Mouse (Mus musculus): ENCODE results near the gene Nudt7. TPM values are rescaled to one million over a fixed set of nuclear protein-coding genes. Genes with fewer than 3 reads are reported as not detected.
A peak's percentile ranks its signal among the peaks of the same experiment; 100 is the strongest.

Nudt7 gene
- polyA plus RNA-seq (2014; fragmentation: Nextera tagmentation; extraction: Ambion mirVana), result 24.8 and 27.4 TPM in 2 replicates

DNA sequence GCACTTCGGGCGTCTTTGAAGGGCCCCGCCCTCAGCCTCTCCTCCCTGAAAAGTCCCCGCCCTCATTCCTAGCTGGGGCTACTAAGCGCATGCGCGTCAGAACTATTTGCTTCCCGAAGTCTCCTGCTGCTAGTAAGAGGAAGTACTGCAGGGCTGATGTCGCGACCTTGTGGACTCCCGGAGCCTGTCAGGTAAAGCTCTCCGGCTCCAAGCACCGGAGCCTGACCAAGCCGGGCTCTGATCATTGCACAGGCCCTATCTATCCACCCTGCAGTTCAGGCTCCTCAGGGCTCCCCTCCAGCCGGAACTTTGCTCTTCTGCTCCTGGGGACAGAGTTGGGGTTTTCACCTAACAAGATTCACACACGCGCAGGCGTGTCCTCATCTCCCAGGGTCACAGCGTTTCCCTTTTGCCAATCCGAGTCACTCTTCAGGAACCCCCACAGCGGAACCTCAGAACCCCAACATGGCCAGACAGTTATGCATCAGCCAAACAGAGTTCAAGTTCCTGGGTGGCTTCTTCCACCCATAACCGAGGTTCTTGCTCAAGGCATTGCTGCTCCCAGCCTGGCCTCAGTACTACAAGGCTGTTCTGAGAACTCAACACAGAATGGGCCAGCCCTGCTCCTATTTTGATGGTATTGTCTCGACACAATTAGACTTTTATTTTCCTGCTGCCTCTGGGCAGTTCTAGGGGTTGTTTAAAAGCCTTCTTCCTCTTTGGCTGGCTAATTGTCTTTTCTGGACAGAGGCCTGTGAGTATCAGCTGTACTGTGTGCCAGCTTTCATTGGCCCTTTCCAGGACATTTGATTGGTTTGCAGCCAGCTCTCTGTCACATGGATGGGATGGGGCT is at the start of gene Nudt7:
TSS of gene Nudt7 (plus strand) at position 48 of the 853 bp plus-strand sequence.
- Histone ChIP-seq H3K27ac (ENCODE audit: low read depth, low read length) (peak within 1 kb of the TSS; percentile 59), H3K4me2 (peak within 1 kb of the TSS; percentile 86), H3K9me3 (replicated peaks; ENCODE audit: control insufficient read depth, low read length) (no peaks in the 10 kb centered on the region), H3K4me3 (ENCODE audit: low read depth, low read length) (peak within 1 kb of the TSS; percentile 66), H3K27me3 (ENCODE audit: control insufficient read depth, insufficient read depth, low read length) (no peaks in the 10 kb centered on the region), H3K36me3 (ENCODE audit: control insufficient read depth, insufficient read depth, low read length) (no peaks in the 10 kb centered on the region), H3K4me1 (ENCODE audit: control insufficient read depth, insufficient read depth, low read length) (peaks cover 9% of the 10 kb centered on the region; the same call in 1 of the 2 replicates), H3K9ac (ENCODE audit: low read depth, low read length) (peak within 1 kb of the TSS; percentile 86)
- 3% methylated on average over 23 of the region's 23 CpGs for WGBS (ENCODE audit: insufficient replicate concordance)
- peak; percentile 92 for ATAC-seq (replicated peaks; ENCODE audit: insufficient number of reproducible peaks, low FRiP score, low TSS enrichment)

- ATAC-seq (replicated peaks; ENCODE audit: insufficient number of reproducible peaks, low FRiP score, low TSS enrichment), result no peak
- H3K27ac ChIP-seq (ENCODE audit: low read depth, low read length), result no peak overlapping the region
- WGBS (ENCODE audit: insufficient replicate concordance), result 77% methylated on average over 4 of the region's 4 CpGs
- H3K36me3 ChIP-seq (ENCODE audit: control insufficient read depth, insufficient read depth, low read length), result no peaks in the 10 kb centered on the region
- H3K27me3 ChIP-seq (ENCODE audit: control insufficient read depth, insufficient read depth, low read length), result no peaks in the 10 kb centered on the region
- no peak overlapping the region for H3K4me2 ChIP-seq
- H3K9ac ChIP-seq (ENCODE audit: low read depth, low read length), result no peak overlapping the region
- no peak overlapping the region for H3K4me3 ChIP-seq (ENCODE audit: low read depth, low read length)
- no peaks in the 10 kb centered on the region for H3K9me3 ChIP-seq (replicated peaks; ENCODE audit: control insufficient read depth, low read length)
- H3K4me1 ChIP-seq (ENCODE audit: control insufficient read depth, insufficient read depth, low read length), result no peaks in the 10 kb centered on the region
Measured at GRCm38 (mm10) chr8:114087932-114088331, 45.4 kb upstream of the Nudt7 start.

GRCm38 (mm10) chr8:114090736-114091135 is 42.6 kb upstream of the Nudt7 start:
- Histone ChIP-seq H3K36me3 (ENCODE audit: control insufficient read depth, insufficient read depth, low read length) (no peaks in the 10 kb centered on the region), H3K4me2 (no peak overlapping the region), H3K27me3 (ENCODE audit: control insufficient read depth, insufficient read depth, low read length) (no peaks in the 10 kb centered on the region), H3K4me1 (ENCODE audit: control insufficient read depth, insufficient read depth, low read length) (no peaks in the 10 kb centered on the region), H3K9me3 (replicated peaks; ENCODE audit: control insufficient read depth, low read length) (no peaks in the 10 kb centered on the region), H3K9ac (ENCODE audit: low read depth, low read length) (no peak overlapping the region), H3K27ac (ENCODE audit: low read depth, low read length) (no peak overlapping the region), H3K4me3 (ENCODE audit: low read depth, low read length) (no peak overlapping the region)
- no peak for ATAC-seq (replicated peaks; ENCODE audit: insufficient number of reproducible peaks, low FRiP score, low TSS enrichment)
- 77% methylated on average over 4 of the region's 4 CpGs for WGBS (ENCODE audit: insufficient replicate concordance)

DNA sequence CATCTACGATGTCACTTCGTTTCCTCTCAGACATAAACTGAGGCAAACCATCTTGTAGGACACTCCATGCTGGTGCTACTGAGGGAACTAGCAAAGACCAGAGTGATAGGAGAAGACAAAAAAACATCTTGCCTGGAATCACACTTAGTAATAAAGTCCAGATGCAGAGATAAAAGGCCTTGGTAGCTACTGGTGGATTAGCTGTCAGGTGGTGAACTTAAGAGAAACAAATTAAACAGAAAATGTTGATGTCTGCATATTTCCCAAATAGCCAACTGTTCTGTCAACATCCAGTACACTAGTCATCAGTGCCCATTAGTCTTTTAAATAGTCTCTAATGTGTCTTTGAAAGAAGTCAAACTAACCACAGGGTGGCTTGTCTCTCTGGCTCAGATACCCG is 40.0 kb upstream of the Nudt7 start:
- Histone ChIP-seq H3K4me1 (ENCODE audit: control insufficient read depth, insufficient read depth, low read length) (no peaks in the 10 kb centered on the region), H3K9me3 (replicated peaks; ENCODE audit: control insufficient read depth, low read length) (no peaks in the 10 kb centered on the region), H3K4me3 (ENCODE audit: low read depth, low read length) (no peak overlapping the region), H3K36me3 (ENCODE audit: control insufficient read depth, insufficient read depth, low read length) (no peaks in the 10 kb centered on the region), H3K27ac (ENCODE audit: low read depth, low read length) (no peak overlapping the region), H3K4me2 (no peak overlapping the region), H3K27me3 (ENCODE audit: control insufficient read depth, insufficient read depth, low read length) (no peaks in the 10 kb centered on the region), H3K9ac (ENCODE audit: low read depth, low read length) (no peak overlapping the region)
- 86% methylated on average over 3 of the region's 3 CpGs for WGBS (ENCODE audit: insufficient replicate concordance)
- no peak for ATAC-seq (replicated peaks; ENCODE audit: insufficient number of reproducible peaks, low FRiP score, low TSS enrichment)

- no peaks in the 10 kb centered on the region for H3K36me3 ChIP-seq (ENCODE audit: control insufficient read depth, insufficient read depth, low read length)
- H3K4me1 ChIP-seq (ENCODE audit: control insufficient read depth, insufficient read depth, low read length), result no peaks in the 10 kb centered on the region
- H3K9me3 ChIP-seq (replicated peaks; ENCODE audit: control insufficient read depth, low read length), result no peaks in the 10 kb centered on the region
- ATAC-seq (replicated peaks; ENCODE audit: insufficient number of reproducible peaks, low FRiP score, low TSS enrichment), result no peak
- H3K27ac ChIP-seq (ENCODE audit: low read depth, low read length), result no peak overlapping the region
- no peak overlapping the region for H3K9ac ChIP-seq (ENCODE audit: low read depth, low read length)
- H3K27me3 ChIP-seq (ENCODE audit: control insufficient read depth, insufficient read depth, low read length), result no peaks in the 10 kb centered on the region
- H3K4me2 ChIP-seq, result no peak overlapping the region
- H3K4me3 ChIP-seq (ENCODE audit: low read depth, low read length), result no peak overlapping the region
- WGBS (ENCODE audit: insufficient replicate concordance), result 80% methylated on average over 4 of the region's 4 CpGs
Measured at GRCm38 (mm10) chr8:114094526-114094925, 38.8 kb upstream of the Nudt7 start.

DNA sequence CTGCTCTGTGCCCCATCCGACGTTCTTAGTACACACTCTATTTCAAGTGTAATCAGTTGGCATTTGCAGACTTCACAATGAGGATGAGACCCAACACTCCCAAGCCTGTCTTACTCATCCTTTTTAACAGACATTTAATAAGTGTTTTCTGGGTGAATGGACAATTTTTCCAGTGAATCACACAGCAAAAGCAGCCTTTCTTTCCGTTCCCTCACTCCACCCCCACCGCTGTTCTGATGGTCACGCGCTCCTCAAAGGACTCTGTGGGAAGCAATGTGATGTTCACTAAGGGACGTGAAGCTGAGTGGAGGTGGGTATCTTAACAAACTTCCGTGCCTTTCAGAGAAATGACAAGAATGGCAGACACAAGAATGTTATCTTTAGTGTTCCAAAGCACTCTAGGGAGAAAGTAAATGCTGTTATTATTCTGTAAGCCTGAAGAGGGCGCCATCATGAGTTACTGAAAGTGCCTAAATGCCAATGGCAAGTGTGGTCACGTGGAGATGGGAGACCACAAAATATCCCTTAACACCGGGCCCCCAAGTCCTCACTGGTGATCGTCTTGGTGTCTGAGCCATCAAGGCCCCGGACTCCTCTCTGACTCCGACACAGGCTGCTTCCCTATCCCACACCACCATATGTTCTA is 32.7 kb upstream of the Nudt7 start:
- Histone ChIP-seq H3K27ac (ENCODE audit: low read depth, low read length) (no peak overlapping the region), H3K4me1 (ENCODE audit: control insufficient read depth, insufficient read depth, low read length) (no peaks in the 10 kb centered on the region), H3K9me3 (replicated peaks; ENCODE audit: control insufficient read depth, low read length) (no peaks in the 10 kb centered on the region), H3K9ac (ENCODE audit: low read depth, low read length) (no peak overlapping the region), H3K36me3 (ENCODE audit: control insufficient read depth, insufficient read depth, low read length) (no peaks in the 10 kb centered on the region), H3K4me3 (ENCODE audit: low read depth, low read length) (no peak overlapping the region), H3K4me2 (no peak overlapping the region), H3K27me3 (ENCODE audit: control insufficient read depth, insufficient read depth, low read length) (no peaks in the 10 kb centered on the region)
- ATAC-seq (replicated peaks; ENCODE audit: insufficient number of reproducible peaks, low FRiP score, low TSS enrichment), result no peak
- WGBS (ENCODE audit: insufficient replicate concordance), result 74% methylated on average over 14 of the region's 14 CpGs

- no peaks in the 10 kb centered on the region for H3K4me1 ChIP-seq (ENCODE audit: control insufficient read depth, insufficient read depth, low read length)
- no peaks in the 10 kb centered on the region for H3K9me3 ChIP-seq (replicated peaks; ENCODE audit: control insufficient read depth, low read length)
- H3K4me2 ChIP-seq, result no peak overlapping the region
- H3K9ac ChIP-seq (ENCODE audit: low read depth, low read length), result no peak overlapping the region
- WGBS (ENCODE audit: insufficient replicate concordance), result 71% methylated on average over 7 of the region's 7 CpGs
- no peak overlapping the region for H3K4me3 ChIP-seq (ENCODE audit: low read depth, low read length)
- ATAC-seq (replicated peaks; ENCODE audit: insufficient number of reproducible peaks, low FRiP score, low TSS enrichment), result no peak
- H3K36me3 ChIP-seq (ENCODE audit: control insufficient read depth, insufficient read depth, low read length), result no peaks in the 10 kb centered on the region
- H3K27me3 ChIP-seq (ENCODE audit: control insufficient read depth, insufficient read depth, low read length), result no peaks in the 10 kb centered on the region
- no peak overlapping the region for H3K27ac ChIP-seq (ENCODE audit: low read depth, low read length)
Measured at GRCm38 (mm10) chr8:114103401-114103800, 30.0 kb upstream of the Nudt7 start.

- no peak overlapping the region for H3K4me2 ChIP-seq
- no peaks in the 10 kb centered on the region for H3K4me1 ChIP-seq (ENCODE audit: control insufficient read depth, insufficient read depth, low read length)
- H3K27ac ChIP-seq (ENCODE audit: low read depth, low read length), result no peak overlapping the region
- no peak overlapping the region for H3K9ac ChIP-seq (ENCODE audit: low read depth, low read length)
- no peaks in the 10 kb centered on the region for H3K9me3 ChIP-seq (replicated peaks; ENCODE audit: control insufficient read depth, low read length)
- no peak overlapping the region for H3K4me3 ChIP-seq (ENCODE audit: low read depth, low read length)
- 86% methylated on average over 5 of the region's 5 CpGs for WGBS (ENCODE audit: insufficient replicate concordance)
- no peaks in the 10 kb centered on the region for H3K27me3 ChIP-seq (ENCODE audit: control insufficient read depth, insufficient read depth, low read length)
- ATAC-seq (replicated peaks; ENCODE audit: insufficient number of reproducible peaks, low FRiP score, low TSS enrichment), result no peak
- H3K36me3 ChIP-seq (ENCODE audit: control insufficient read depth, insufficient read depth, low read length), result no peaks in the 10 kb centered on the region
Measured at GRCm38 (mm10) chr8:114105971-114106370, 27.4 kb upstream of the Nudt7 start.

Measured in heart, embryonic 11.5 days (tissue).